Mouse (Mus musculus) cerebellum, postnatal 4 days (tissue): ENCODE data around the gene Supt3.
A peak's percentile ranks its signal among the peaks of the same experiment; 100 is the strongest.

Source experiments
- DNase-seq, 2 experiments: peaks; one replicate each; pipeline ENCODE4 v3.0.0; 2022; ENCODE audit warnings: low spot score in 2 of 2, mixed read lengths in 1 of 2

Gene Supt3

DNA sequence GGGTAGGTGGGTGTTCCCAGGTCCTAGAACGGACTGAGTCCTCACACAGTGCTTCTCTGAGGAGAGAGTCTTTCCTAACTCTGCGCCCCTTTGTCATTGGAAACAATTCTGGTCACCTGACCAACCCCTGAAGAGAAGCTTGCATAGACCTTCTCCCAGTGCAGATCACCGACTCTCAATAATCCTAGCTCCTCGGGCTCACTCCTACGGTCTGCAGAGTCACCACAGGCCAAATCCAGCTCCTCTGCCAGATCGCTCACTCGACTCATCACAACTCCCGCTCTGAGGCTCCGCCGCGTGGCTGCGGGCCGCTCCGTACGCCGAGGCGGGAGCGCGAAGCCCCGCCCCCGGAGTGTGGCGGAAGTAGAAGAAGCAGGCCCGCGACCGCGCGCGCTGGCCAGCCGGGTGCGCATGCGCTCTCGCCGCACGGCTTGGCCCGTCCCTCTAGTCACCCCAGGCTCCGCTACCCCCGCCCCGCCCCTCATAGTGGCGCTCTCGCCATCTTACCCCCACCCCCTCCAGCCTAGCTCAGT is at the start of gene Supt3:
Gene Supt3 (plus strand): TSS at position 415 of the 533 bp plus-strand sequence.
- DNase-seq = peak; percentile 97 to 99

DNA sequence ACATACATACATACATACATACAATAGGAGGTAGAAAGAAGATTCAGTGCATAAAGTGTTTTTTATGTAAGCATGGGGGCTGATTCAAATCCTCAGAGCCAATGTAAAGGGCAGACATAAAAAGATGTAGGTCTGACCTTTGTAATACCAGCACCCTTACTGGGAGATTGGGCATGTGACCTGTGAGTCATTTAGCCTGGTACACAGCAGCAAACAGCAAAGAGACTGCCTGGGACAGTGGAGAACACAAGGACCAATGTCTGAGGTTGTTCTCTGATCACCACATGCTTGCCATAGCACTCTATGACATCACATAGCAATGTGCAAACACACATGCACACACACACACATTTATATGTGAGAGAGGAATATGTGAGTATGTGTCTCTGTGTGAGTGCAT is 49.3 kb upstream of the Supt3 start:
- DNase-seq = no peak

DNA sequence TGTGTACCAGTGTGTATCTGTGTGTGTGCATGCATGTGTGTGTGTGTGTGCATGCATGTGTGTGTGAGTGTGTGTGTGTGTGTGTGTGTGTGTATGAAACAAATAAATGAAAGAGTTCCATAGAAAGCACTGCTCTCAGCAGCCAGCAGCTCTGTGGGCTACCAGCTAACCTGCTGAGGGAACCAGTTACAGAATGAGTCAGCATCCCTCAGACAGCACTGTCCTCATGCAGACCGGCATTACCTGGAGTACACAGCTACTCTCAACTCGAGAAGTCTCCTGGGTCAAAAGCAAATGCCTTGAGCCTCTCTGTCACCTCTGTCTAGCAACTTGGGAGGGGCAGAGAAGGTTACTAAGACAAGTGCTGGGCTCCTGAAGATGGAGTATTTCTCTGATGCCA is 48.5 kb upstream of the Supt3 start:
- DNase-seq = no peak

DNA sequence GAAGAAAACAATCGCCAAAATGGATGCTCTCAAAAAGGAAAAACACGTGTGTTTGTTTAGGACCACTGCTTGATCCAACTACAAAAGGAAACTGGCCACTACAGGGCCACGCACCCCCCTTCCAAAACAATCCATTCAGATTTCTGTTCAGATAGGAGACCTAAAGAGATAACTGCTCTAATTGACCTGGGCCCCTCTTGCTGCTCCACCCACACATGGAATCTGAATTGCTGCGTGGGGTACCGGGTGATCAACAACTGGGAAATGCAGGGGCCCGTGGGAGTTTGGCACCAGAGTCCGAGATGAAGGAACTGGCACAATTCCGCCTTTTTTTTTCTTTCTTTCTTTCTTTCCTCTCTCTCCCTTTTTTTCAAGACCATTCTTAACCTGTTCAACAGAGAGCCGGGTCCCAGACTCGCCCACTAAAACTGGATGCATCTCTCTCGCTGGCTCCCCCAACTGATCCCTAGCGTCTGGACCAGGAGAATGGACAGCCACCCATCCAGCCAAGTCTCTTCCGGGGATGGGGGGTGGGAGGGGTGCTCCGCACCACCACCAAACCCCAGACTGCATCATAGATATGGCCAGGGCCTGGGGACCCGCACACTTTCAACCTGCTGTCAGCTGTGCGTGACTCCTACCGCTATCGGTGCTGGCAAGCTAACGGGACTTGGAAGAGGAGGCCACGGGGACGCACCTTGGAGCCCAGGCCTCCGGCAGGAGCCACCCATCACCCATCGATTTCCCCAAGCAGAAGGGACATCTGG is 43.2 kb upstream of the Supt3 start:
- no peak for DNase-seq

DNA sequence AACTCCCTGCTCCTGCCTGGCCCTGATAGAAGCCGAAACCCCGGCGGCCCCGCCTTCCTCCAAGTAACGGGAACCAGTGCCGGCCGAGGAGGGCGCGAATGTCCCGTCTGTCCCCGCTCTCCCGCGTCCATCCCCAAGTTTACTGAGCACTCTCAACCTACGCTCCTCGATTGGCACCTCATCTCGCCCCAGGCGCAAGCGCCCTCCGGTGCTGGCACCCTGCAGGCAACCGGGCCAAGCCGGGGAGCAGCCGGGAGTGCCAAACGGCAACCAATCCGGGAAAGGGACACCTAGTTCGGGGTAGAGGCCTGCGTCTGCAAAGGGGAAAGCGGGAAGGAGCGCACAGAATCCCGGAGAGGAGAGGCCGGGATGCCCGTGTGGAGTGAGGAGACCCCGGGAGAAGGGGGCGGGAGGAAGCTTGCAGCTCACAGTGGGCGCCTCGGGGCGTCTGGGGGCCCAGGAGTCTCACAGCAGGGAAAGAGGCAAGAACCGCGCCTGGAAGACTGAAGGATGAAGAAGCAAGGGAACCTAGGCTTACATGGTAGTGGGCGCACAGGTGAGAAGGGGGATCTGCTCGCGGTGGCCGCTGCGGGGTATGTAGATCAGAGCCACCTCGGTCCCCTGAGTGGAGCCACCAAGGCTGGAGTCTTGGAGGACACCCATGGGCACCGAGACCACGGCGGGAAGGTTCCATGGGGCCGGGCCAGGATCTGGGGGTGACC is 42.3 kb upstream of the Supt3 start:
- no peak for DNase-seq

DNA sequence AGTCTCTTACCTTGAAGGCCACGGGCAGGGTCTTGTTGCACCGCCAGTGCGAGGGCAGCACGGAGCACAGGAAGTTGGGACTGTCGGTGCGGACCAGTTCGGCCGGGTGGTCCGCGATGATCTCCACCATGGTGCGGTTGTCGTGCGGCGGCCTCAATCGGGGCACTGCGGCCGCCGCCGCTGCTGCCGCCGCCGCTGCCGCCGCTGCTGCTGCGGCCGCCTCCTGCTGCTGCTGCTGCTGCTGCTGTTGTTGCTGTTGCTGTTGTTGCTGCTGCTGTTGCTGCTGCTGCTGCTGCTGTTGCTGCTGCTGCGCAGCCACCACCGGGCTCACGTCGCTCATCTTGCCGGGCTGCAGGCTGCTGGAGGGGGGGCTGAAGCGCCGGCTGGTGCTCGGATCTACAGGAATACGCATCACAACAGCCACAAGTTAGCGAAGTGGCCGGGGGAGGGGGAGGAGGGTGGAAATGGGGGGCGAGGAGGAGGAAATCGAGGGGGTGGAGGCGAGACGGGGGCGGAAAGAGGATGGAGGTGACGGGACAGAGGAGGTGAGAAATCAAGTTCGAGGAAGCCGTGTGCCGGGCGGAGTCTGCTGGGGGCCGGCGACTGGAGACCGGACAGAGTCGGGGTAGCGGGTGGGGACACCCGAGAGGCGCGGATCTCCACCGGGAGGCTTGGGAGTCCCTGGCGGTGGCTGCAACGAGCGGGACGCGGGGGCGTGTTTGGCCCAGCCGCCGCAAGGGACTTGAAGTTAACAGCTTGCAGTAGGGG is 41.5 kb upstream of the Supt3 start:
- no peak for DNase-seq

DNA sequence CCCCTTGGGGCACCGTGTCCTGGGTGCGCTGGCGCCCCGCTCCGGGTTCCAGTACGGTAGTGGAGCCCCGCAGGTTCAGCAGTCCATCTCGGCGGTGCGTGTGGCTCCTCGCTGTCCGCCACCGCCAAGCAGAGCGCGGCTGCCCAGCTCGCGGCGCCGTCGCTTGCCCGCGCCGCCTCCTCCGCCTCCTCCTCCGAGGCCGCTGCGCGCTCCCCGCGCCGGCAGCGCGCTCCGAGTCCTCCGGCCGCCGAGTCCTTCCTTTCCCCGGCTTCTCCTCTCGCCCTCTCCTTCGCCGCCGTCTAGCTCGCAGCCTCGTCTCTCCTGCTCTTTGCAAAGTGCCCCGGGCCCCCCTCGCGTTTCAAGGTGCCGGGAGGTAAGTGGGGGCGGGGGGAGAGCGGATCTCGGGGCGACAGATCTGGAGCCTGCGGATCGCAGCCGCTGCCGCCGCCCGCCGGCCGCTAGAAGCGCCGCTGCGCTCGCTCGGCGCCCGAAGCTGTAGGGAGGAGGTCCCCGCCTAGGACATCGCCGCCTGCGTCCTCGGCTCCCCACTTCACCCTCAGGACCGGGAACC is 40.9 kb upstream of the Supt3 start:
- DNase-seq = peak; percentile 26 to 55

DNA sequence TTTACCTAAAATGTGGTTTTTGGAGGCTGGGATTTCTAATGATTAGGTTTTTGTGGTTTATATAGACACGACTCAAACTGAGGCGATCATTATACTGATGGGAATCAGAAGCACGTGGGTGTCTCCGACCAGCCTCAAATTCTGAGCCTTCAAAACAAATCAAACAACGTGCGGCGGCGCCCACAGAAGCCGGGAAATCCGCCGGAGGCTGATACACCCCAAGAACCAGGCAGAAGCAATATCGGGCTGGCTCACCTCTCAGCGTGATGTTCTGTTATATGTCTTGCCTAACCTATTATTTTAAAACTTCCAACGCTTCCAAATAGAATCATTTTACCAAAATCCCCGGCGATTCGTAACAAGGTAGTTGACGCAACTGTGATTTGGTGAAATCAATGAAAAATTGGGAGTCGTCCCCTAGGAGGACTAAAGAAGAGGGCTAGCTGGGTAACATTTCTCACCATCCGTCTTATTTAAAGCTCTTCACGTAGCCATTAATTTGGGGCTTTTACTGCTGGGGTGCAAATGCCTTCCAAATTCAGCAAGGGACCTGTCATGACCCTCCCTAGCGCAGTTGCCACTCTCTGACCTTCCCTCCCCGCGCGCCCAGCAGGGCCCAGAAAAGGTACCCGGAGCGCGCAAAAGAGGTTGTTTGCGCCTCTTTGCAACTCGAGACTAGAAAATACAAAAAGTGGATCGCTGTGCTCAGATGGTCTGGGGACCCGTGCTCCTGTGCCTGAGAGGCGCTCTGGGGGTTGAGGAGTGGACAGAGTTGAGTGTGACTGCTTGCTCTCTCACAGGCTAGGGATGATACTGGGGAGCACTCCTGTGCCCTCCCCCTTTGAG is 39.5 kb upstream of the Supt3 start:
- DNase-seq = no peak

DNA sequence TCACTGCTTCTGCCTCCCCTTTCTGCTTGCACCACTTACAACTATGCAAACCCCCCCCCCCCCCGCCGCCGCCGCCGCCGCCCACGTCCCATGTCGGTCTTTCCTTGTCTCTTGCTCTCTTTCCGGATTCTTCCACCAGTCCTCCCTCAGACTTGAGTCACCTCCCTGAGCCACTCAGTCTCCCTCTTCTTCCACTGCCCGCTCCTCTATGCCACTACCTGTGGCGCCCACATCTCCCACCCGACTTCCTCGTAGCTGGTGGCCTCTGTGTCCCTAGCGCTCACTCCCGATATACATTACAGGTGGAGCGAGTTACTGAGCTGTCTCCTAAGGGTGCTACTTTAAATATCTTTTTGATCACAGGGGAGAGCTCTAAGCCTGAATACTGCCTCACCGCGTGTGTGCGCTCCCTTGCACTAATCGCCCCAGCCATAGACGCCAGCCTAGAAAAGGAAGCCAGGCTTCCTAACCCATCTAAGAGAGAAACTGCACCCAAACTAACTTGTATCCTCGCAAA is 38.8 kb upstream of the Supt3 start:
- no peak for DNase-seq

DNA sequence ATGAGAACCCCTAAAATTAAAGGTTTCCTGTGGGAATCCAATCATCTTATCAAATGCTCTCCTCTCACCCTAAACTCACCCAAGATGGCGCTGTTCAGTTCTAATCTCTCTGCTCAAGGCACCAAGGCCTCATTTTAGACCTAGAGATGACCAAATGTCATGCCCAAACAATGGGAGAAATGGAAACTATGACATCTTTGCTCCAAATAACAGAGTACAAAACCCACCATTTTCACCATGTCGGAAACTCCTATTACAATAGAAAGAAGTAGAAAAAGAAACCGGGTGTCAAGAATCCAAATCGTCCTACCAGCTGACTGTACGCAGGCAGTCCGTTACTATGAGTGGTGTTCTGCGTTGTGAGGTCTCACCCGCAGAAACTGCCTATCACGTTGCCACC is 34.7 kb upstream of the Supt3 start:
- DNase-seq = no peak

DNA sequence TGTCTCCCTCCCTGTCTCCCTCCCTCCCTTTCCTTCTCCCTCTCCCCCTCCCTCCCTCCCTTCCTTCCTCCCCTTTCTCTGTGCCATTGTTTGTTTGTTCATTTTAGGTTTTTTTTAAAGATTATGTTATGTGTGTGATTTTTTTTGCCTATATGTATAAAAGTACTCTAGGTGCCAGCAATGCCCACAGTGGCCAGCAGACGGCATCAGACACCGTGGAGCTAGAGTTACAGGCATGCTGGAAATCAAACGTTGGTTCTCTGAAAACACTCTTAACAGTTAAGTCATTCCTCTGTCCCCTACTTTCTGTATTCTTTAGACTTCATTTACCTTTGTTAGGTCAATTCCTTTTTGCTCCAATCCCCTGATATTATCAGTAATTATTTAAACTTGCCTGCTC is 33.2 kb upstream of the Supt3 start:
- no peak for DNase-seq

DNA sequence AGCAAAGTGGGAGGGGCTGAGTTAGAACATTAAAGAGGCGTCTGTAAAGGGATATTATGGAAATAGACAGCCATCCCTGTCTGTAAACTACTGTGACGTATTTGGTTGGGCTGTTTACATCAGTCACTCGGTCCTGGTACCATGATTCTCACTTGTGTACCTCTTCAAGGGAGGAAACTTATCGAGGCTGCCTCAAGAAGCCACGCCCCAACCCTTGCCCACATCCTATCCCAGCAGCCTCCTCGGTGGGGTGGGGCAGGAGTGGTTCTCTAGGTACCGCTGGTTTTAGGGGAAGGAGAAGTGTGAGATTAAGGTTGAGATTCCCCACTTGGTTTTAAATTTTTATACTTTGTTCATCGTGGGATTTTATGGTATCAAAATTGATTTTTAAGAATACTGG is 31.6 kb upstream of the Supt3 start:
- DNase-seq = no peak

DNA sequence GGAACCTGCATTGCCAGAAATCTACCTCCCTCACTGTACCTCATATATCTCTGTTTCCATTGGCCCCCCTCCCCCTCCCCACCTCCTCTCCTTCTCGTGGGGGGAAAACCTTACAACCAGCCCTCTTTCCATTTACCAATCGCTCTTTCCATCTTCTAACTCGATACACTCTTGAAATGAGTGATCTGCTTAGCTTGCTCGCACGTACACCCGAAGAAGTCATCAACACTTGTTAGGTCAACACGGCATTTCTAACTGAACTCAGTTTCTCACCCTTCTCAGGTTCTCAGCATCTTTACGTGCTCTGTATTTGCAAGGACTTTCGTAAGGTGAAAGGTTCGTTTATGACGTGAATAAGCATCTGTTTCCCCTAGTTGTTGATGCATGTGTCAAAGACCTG is 10.6 kb upstream of the Supt3 start:
- DNase-seq = no peak

DNA sequence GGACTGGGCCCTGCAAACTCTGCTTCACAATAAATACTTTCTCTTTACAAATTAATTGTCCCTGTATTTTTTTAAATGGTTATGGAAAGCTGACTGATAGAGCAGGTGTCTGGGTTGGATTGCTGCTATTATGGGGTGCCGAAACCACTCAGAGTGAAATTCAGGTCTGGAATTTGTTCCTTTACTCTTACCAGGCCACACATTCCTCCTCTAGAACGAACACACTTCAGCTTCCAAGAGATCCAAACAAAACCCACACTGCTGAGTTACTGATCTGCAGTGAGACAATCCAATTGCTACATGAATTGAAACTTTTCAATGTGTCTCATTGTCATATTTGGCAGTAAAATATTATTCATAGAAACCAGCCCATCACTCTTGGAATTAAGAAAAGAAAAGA is 10.0 kb upstream of the Supt3 start:
- no peak for DNase-seq

DNA sequence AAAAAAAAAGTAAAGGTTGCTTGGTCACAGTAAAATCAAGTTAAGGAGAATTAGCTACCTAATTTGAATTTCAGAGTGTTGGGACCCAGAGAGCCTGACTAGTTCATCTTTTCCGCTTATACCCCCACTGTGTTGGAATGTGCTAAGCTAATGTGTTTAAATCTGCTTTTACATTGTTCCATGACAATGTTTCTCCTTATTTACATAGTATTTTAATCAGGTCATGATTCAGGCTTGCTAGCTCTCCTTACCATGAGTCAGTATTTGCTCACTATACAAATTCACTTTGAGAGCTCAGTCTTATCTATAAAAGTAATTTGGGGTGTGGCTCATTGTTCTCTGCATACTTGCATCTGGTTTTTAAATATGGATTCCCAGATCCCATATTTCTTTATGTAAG is 9.6 kb upstream of the Supt3 start:
- no peak for DNase-seq

DNA sequence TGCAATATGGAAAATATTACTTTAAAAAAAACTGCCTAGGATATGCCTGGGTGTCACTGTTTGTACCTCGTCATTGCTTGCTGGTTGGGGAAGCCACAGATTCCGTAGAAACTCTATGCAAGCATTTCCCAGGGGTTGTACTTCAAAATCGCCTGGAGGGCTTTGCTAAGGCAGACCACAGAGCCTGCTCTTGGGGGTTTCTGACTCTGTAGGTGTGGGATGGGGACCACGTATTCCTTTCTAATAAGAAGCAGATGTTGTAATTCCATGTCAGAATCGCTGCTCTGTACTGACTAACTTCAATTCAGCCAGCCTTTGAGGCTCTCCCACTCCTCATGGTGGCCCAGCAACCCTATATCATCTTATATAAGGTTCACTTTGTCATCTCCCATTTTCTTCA is 8.4 kb upstream of the Supt3 start:
- no peak for DNase-seq

DNA sequence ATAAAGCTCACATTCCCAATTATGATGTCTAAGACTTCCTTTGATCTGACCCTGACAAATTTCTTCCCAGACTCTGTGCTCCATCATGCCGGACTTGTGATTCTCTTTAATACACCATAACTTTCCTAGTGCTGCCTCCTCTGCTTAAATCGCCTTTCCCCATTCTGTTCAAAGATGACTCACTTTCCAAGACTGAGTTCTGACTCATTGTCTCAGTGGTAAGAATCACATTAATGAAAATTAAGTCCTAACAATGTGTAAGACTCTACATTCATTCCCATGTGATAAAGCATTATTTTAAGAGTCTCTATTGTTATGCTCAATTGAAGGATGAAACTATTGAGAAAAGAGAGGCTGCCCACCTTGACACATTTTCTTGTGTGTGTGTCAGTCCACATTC is 6.1 kb upstream of the Supt3 start:
- no peak for DNase-seq

DNA sequence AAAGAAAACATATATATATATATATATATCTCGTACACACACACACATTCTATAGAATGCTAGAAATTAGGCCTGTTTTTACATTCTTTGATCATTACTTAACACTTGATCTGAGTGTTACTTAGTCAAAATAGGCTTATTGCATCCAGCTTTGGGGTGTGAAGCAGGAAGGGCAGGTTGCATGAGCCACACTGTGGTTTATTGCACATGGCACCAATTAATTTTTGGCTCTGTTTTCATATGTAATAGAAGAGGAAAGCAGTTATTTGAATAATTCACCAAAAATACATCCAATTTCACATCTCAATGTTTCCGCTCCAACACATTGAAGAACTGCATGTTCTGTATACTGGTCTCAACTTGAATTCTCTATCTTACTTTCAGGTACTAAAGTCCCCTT is 4.4 kb upstream of the Supt3 start:
- DNase-seq = no peak

DNA sequence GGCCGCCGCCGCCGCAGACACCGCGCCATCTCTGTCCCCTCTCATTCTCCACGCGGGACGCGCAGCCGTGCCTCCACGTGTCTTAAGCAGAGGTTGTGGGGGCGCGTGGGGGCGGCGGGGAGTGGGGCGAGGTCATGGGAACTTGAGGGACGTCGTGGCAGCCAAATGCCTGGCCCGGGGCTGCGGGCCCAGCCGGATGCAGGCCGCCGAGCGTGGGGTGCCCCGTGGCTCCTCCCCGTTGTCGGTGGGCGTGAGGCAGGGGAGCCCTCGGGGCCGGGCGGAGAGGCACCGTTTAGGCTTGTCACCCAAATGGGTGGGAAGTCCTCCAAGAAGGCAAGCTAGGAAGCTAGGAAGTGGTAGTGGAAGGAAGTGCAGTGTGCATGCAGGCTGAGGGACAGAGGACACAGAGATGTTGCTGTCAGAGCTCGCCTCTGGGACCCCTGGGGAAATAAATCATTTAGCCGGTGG is 419 bp downstream of the Supt3 start:
- DNase-seq = peak; percentile 47 to 70

DNA sequence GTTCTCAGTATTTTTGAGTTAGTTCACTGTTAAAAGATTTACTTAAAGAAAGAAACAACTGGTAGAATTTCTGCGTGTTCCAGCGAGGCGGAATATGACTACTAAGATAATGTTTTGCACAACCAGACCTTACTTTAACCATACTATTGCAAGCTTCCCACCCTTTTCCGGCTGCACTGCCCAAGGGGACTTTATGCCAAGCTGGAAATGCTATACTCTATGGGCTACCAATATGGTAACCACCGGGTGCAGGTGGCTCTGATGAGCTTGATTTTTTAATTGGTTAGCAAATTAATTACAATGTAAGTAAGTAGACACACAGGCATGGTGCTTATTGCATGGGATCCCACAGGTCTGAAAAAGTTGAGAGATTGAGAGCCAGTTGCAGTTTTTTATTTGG is 1.2 kb downstream of the Supt3 start:
- no peak for DNase-seq

DNA sequence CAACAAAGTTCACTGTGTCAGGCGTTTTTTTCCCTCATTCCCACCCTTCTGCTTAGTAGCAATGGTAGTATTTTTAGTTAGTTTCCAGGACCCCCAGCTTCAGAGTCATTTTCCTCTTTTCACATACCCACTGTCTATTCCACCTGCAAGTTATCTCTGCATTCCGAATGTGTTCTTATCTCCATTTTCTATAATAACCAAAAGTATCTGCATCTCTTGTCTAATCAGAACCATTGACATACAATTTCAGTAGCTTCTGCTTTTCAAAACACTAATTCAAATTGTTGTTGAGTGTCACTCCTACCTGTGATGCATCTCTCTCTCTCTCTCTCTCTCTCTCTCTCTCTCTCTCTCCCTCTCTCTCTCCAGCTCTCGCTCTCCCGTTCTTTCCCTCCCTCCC is 3.4 kb downstream of the Supt3 start:
- DNase-seq = no peak
